Mouse (Mus musculus) fibroblast of lung, adult 2 months (primary cell): ENCODE data around the gene Lrrc4b.

Source experiments
- DNase-seq: peaks from one replicate; pipeline ENCODE4 v3.0.0-alpha.2; 2011; ENCODE audit warnings: low read depth

Lrrc4b gene

DNA sequence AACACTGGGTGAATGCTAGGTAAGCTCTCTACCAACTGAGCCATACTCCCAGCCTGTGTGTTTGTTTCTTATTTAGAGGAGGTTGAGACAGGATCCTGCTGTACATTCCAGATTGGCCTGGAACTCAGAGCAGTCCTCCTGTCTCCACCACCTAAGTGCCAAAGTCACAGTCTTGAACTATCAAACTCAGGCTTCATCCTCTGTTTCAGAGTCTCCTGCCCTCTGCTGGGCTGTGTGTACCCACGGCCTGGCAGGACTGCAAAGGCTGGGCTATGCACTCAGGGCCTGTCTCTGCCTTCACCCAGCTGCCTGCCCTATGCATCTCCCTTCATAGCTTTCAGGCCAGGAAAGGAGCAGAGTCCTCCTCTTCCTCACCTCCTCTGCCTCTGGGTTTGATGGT lies 7.4 kb downstream of the Lrrc4b start:
- DNase-seq = no peak

GRCm38 (mm10) chr7:44437188-44437587 lies 8.4 kb downstream of the Lrrc4b start:
- no peak for DNase-seq

GRCm38 (mm10) chr7:44437933-44438332 lies 9.1 kb downstream of the Lrrc4b start:
- no peak for DNase-seq

DNA sequence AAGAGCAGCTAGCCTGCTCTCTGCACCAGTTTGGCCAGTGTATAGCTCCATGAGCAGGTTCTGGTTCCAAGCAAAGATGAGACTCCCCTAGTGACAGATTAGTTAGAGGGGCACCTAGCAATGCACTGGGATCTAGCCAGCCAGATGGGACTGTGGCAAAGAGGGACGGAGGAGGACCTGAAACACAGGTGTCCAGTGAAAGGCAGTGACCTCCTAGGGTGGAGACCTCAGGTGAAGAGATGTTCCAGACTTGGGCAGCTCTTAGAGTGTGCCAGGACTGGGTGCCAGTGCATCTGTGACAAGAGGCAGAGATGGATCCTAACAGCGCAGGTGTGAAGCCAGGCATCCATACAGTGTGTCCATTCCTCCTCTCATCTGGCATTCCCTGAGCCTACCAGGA lies 10.9 kb downstream of the Lrrc4b start:
- DNase-seq = no peak

- no peak for DNase-seq
Observed at GRCm38 (mm10) chr7:44440479-44440878, 11.7 kb downstream of the Lrrc4b start.

DNA sequence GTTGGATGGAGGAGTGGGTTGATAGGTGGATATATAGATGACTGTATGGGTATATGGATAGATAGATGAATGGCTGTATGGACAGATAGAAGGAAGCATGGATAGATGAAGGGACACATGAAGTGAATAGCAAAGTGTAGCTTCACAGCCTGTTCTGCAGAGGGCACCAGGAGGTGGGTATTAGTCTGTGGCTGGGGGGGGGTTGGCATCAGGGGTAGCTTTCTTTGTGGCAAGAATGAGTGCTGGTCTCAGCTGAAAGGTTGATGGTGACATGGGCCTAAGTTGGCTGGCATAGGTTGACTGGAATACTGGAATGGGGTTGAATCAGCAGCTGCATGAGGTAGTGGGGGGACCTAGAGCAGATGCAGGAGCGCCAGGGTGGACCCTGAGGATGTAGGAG lies 12.4 kb downstream of the Lrrc4b start:
- DNase-seq = no peak

DNA sequence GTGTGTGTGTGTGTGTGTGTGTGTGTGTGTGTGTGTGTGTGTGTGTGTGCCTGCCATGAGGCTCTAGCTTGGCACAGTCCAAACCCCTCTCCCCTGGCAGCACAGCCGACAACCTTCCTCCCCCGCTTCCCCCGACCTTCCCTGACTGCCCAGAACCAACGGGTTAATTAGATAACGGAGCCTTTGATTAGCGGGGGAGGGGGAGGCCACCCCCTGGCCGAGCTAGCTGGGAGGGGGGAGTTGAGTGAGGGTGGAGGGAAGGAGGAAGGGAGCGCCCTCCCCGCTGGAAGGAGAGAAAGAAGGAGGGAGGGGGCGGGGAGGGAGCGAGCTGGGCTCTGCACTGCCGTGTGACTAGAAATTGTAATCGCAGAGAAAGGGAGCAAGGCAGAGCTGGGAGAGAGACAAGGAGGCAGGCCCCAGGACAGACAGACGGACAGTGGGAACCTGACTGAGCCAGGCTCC lies 12.9 kb downstream of the Lrrc4b start:
- no peak for DNase-seq

DNA sequence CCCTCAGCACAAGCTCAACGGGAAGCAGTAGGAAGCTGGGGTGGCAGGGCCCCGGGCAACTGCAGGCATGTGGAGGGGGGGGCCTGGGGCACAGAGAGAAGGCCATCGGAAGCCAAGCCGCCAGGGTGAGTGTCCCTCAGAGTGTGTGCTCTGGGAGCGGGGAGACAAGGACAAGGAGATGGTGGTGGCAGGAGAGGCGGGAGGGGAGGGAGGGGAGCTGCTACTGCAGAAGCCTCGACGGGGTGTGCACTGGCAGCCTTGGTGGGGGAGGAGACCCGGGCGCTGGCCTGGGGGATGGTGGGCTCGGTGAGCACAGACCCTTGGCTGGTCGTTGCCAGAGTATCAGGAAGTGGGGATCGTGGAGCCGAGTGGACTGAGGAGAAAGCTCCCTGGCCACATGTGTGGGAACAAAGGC lies 13.6 kb downstream of the Lrrc4b start:
- no peak for DNase-seq

DNA sequence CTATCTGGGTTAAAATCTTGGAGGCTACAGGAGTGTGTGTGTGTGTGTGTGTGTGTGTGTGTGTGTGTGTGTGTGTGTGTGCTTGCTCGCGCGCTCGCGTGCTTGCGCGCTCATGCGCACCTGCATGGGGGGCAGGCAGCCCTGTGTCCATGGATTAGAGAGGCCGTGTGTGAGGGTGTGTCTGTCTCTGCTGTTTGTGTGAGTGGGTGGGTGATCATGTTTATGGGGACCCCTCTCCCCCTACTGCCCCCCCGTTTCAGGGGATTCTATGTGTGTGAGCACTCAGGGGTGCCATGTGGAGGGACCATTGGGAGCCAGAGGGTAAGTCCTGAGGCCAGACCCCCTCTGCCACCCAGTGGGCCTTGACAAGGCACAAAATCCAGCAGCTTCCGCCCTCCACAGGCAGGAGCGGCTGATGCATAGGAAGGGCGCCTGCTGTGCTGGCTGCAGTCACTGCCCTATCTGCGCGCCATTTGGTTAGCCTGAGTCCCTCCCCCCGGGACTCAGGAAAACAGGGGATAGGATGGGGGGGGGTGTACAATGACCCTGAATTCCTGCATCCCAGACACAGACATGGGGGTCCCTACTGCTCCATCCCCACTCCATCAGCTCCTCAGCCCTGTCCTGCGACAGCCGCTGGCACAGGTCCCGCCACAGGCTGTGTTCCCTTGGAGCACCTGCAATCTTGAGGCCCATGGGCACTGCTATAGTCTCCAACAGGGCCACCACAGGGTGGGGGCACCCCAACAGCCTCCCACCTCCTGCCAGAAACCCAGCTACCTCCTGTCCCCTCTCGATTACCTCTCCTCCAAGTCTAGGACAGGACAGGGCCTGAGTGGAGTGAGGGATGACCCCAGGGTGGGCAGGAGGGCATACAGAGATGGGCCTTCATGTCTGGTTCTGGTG lies 14.7 kb downstream of the Lrrc4b start:
- no peak for DNase-seq

GRCm38 (mm10) chr7:44444886-44445527 lies 16.2 kb downstream of the Lrrc4b start:
- DNase-seq = no peak

- no peak for DNase-seq
Observed at GRCm38 (mm10) chr7:44445528-44445923, 16.7 kb downstream of the Lrrc4b start.

DNA sequence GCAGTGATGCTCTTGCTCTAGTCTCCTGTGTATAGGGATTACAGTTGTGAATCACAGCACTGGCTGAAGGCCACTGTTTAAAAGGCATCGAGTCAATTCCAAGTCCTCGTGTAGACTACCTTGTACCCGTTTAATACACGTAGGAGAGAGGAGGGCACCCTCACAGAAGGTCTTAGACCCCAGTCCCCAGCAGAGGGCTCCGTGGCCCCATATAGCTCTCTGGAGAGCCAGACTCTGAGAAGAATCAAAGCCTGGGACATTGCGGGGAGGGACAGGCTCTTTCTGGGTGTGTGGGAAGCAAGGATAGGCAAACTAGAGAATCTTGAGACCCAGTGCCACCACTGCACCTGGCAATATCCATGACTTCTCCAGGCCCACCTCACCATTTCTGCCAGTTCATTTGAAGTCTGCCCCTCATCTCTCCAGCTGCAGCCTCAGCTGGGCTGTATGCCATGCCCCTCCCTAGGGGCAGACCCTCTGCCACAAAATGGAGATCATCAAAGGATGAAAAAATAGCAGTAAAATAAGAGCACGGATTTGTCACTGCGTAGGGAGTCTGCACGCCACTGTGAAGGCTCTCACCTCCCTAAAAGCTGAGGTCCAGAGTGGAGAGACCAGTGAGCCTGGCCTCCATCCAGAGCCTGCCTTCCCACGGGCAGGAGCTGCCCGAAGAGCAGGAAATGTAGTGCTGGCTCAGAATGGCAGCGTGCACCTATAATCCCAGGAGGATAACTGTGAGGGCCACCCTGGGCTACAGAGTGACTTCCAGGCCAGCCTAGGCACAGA lies 17.4 kb downstream of the Lrrc4b start:
- no peak for DNase-seq

DNA sequence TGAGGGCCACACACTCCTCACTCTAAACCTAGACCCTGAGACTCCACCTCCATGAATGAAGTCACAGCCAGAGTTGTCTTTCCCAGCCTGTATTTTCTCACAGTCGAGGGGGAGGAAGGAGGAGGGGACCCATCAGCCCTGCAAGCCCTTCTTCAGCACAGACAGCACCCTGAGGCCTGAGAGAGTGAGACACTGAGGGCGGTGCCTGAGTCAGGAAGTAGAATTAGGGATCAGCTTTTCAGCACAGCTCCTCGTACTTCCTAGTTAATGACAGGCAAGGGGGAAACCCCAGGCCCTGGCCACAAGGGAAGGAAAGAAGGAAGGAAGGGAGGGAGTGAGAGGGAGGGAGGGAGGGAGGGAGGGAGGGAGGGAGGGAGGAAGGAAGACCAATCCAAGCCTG lies 24.4 kb downstream of the Lrrc4b start:
- DNase-seq = no peak

DNA sequence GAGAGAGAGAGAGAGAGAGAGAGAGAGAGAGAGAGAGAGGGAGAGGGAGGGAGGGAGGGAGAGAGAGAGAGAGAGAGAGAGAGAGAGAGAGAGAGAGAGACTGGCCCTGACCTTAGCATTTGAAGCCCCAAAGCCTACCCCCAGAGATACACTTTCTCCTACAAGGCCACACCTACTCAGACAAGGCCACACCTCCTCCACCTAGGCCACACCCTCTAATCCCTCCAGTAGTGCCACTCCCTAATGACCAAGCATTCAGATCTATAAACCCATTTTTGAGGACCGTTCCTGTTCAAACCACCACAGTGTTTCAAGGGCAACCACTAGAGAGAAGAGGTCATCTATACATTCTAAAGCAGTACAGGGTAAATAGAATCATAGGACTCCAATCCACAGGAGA lies 27.5 kb downstream of the Lrrc4b start:
- DNase-seq = no peak

DNA sequence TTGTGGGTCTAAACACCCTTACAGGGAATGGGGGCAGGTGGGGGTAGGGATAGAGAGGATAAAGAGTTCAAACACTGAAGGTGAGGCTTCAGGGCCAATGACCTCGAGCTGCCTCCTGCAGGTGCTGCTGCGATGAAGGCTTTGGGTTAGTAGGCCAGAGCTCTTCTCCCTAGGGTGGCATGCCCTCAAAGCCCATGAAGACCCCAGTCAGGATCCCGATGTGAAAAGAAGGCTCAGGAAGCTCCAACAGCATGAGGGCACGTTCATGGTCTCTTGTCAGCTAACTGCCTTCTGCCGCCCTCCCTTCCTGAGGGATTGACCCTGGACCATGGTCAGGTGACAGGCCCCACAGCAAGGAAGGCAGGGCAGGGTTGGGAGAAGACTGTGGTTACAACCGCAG lies 31.2 kb downstream of the Lrrc4b start:
- no peak for DNase-seq

GRCm38 (mm10) chr7:44460767-44461502 lies 32.1 kb downstream of the Lrrc4b start:
- no peak for DNase-seq

DNA sequence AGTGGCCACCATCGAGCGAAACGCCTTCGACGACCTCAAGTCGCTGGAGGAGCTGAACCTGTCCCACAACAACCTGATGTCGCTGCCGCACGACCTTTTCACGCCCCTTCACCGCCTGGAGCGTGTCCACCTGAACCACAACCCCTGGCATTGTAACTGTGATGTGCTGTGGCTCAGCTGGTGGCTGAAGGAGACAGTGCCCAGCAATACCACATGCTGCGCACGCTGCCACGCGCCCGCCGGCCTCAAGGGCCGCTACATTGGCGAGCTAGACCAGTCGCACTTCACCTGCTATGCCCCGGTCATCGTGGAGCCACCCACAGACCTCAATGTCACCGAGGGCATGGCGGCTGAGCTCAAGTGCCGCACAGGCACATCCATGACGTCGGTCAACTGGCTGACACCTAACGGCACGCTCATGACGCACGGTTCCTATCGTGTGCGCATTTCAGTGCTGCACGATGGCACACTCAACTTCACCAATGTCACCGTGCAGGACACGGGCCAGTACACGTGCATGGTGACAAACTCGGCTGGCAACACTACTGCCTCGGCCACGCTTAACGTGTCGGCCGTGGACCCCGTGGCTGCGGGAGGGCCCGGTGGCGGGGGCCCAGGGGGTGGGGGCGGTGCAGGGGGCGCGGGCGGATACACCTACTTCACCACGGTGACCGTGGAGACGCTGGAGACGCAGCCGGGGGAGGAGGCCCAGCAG lies 32.8 kb downstream of the Lrrc4b start:
- no peak for DNase-seq

GRCm38 (mm10) chr7:44462218-44463055 lies 33.6 kb downstream of the Lrrc4b start:
- DNase-seq = no peak

GRCm38 (mm10) chr7:44463056-44463425 lies 34.2 kb downstream of the Lrrc4b start:
- DNase-seq = no peak

- DNase-seq = no peak
Observed at GRCm38 (mm10) chr7:44463556-44464225, 34.9 kb downstream of the Lrrc4b start.
